Mouse (Mus musculus) forebrain, embryonic 11.5 days (tissue): ENCODE data around the gene Rack1. TPM values are rescaled to one million over a fixed set of nuclear protein-coding genes. Genes with fewer than 3 reads are reported as not detected.

ENCODE experiments used
- polyA plus RNA-seq: library from polyadenylated mRNA; unstranded; fragments of >200 nt; fragmentation: Nextera tagmentation; extraction: Ambion mirVana; gene quantifications from 2 replicates; pipeline ENCODE4 v1.2.1, GENCODE M21; 2014

Gene Rack1
- polyA plus RNA-seq, 1 experiment from 2014 or later: 653 TPM

Other genes starting within 250 kb of the Rack1 start
- 4.5 and 5.6 TPM in 2 replicates for gene Trim41, start 17.0 kb downstream of the Rack1 start, polyA plus RNA-seq
- gene Trim7, start 25.8 kb downstream of the Rack1 start, polyA plus RNA-seq: 0.51 and 2.1 TPM in 2 replicates
- 12.3 and 12.7 TPM in 2 replicates for gene Gm12184, start 26.3 kb downstream of the Rack1 start, polyA plus RNA-seq
- gene Irgm1, start 71.4 kb downstream of the Rack1 start, polyA plus RNA-seq: 1.5 TPM in 2 replicates
- 0.24 TPM in 1 of 2 replicates, not detected in the other for gene Gm5431, start 101.9 kb downstream of the Rack1 start, polyA plus RNA-seq
- 1.2 and 1.9 TPM in 2 replicates for gene Psme2b, start 145.9 kb downstream of the Rack1 start, polyA plus RNA-seq
- not detected in 2 replicates for gene Olfr56, start 178.6 kb downstream of the Rack1 start, polyA plus RNA-seq
- gene 9930111J21Rik1, start 179.1 kb downstream of the Rack1 start, polyA plus RNA-seq: 0.20 TPM in 1 of 2 replicates, not detected in the other
- gene Gm12185, start 191.9 kb downstream of the Rack1 start, polyA plus RNA-seq: not detected in 2 replicates
- gene Tgtp1, start 193.8 kb downstream of the Rack1 start, polyA plus RNA-seq: not detected in 2 replicates